Mouse (Mus musculus) regulatory T cell (primary cell): ENCODE measurements around the gene Enc1.

Source experiments
- in situ Hi-C: fragments of 300-600 bp; cut with MboI, MseI; formaldehyde crosslinking; loops from one replicate; pipeline ENCODE4 v1.15.1; 2025; ENCODE audit warnings: high pct_unique_total_duplicates

Enc1 gene

DNA sequence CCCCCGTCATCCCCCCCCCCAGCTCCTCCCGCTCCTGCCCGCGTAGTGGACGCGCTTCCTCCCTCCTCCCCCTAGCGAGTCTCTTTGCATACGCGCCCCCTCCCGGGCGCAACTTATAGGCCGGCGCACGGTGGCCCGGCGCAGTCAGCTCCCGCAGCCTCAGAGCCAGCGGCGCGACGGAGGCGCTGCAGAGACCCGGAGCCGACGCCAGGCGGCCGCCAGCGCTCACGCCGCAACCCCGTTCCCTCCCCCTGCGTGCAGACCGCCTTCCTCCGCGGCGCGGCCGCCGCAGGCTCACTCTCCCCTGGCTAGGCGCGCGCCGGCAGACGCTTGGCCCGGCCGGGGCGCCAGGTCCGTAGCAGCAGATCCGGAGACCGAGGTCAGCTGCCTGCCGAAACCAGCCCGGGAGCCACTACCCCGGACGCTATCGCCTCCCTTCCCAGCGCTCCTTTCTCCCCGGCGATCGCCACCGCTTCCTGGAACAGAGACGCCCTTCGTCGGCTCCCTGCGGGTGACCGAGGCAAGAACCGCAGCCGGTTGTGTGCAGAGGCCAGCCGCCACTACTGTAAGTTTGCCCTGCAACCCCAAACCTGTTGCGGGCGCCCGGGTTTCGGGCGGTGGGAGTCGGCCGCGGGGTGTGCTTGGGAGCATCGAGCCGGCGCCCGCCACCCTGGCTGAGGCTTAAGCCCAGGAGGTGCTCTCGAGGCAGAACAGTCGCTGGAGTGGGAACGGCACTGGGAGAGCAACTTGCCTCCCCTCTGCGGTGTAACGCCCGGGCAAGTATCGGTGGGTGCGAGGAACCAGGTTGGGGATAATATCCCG is at the start of gene Enc1:
Gene Enc1, plus strand, starts transcription at position 141 of the 822 bp plus-strand sequence.
- in situ Hi-C loops: loop anchor here (10.0 kb wide), 2 partner anchors 204 to 444 kb away; no protein-coding TSS in a partner anchor

DNA sequence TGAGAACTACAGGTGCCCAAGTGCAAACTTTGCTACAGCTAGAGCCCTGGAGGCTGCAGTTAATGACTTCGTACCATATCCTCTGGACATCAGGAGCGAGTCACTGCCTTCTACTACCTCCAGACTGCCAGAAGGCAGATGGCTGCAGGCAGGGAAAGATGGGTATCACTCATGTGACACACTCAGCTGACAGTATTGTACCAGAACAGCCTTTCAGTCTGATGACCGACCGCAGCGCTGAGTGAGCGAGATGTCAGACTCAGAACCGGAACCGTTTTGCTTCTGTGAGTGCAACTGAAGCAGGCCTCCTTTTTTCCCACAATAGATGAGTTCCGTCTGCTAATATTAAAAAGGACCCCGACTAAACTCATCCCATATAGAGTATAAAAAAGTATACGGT is 48.3 kb upstream of the Enc1 start:
- in situ Hi-C loops: no loop called here

DNA sequence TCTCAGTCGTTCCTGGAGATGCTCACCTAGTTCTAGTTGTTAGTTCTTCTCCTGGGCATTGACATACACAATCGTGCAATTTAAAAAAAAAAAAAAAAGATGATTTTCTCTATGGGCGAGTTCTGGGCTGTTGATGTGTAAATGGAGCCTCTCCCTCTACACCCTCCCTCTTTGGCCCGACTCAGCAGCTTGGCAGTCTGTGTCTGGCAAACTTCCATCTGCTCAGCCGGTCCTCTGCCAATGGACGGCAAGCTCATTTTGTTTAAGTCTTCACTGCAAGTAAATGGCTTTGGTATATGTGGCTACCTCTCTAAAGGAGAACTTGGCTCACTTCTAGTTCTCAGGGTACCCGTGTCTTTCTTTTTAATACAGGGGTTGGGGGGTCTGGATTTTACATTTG is 47.5 kb upstream of the Enc1 start:
- in situ Hi-C loops: no loop called here

DNA sequence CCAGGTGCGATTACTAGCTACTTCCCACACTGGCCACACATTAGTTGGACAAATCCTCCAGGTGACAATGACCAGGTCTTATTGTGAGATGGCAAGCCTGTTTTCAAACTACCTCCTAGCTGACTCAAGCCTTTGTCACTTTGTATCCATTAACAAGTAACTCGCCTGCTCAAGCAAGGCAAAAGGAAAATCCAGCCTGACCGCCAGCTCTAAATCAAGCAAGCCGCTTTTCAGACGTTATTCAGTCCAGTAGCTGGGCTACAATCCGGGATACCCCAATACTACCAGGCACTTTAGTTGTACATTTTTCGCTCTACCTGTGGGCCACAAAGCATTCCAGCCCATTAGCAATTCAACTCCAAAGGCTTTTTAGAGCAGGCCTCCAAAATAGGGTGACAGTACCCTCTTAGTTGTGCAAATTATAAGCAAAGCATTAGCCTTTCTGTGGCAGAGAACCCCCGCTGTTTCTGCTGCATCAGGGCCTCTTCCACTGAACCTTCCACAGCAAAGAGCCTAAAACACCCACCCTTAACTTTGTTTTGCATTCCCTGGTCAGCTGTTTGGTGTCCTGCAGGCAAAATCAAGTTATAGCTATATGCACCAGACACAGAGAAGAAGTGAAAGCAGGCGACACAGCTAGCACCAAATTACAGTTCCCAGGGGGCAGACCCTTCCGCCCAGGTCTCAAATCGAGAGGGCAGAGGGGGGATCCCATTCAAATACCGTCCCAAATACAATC is 44.5 kb upstream of the Enc1 start:
- in situ Hi-C loops: no loop called here

DNA sequence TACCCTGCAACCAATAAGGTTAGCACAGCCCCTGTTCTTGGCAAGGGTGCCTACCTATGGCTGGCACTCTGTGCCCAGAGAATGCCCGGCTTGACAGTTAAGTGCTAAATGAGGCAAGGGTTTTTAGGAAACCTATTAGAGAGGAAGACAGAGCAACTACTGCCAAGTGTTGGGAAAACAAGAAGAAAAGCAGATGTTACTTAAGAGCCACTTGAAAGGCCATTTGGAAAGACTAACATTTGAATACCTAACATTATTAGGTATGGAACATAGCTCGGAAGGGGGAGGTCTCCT is 44.0 kb upstream of the Enc1 start:
- in situ Hi-C loops: no loop called here

DNA sequence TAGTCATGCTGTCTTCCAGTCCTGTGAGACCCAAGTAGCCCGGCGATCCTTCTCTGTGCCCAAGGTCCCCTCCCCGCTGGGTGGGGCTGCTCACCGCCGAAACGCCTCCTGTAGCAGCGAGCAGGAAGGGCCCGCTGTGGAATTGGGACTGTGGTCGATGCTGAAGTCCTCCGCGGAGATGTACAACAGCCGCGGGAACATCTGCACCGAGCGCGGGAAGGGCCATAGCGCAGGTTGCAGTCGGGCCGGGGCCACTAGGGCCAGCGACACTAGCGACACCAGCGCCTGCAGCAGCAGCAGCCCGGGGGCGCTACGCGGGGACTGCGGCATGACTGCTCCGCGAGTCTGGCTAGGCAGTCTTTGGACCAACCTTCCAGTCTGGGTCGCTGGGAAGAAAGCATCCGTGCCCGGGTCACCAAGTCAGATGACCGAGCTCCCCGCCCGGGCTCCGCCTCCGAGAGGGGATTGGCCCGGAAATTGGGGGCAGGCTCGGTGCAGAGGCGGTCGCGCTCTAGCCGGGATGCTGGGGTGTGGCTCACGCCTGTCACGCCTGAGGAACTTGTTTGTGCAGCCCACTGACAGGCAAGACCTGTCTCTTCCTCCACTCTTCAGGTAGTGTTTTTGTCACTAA is 42.9 kb upstream of the Enc1 start, which contains the start of gene Hexb:
Gene Hexb, minus strand, starts transcription at position 426 of the 631 bp plus-strand sequence.
- in situ Hi-C loops: no loop called here

DNA sequence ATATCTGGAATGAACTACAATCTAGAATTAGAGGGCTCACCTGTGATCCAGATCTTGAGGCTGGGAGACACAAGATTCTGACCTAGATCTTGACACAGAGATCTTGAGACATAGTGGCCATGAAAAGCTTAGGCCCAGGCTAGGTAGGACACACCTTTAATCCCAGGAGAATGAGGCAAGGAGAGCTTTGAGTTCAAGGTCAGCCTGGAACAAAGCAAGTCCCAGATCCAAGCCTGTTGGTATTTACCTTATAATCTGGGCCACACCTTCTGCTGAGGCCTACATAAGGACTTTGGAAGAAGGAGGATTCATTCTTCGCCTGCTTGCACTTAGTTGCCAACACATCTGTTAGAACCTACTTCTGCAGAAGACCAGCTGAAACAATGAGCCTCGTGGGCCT is 41.8 kb upstream of the Enc1 start:
- in situ Hi-C loops: no loop called here

DNA sequence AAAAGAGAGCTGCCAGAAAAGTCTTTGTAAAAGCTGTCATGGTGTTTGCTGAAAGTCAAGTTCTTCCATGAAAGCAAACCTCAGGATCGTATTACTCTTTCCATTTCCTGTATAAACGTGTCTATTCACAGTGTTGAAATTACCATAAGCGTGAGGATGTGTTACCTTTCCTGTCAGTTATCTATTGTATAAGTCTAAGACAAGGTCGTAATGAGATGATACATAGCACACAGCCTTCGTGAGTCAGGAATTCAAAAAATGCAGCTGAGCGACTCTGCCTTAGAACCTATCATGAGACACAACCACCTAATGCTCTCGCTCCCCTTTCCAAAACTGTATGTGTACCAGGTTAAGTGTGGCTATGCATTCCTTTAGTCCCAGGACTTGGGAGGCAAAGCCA is 39.8 kb upstream of the Enc1 start:
- in situ Hi-C loops: no loop called here

DNA sequence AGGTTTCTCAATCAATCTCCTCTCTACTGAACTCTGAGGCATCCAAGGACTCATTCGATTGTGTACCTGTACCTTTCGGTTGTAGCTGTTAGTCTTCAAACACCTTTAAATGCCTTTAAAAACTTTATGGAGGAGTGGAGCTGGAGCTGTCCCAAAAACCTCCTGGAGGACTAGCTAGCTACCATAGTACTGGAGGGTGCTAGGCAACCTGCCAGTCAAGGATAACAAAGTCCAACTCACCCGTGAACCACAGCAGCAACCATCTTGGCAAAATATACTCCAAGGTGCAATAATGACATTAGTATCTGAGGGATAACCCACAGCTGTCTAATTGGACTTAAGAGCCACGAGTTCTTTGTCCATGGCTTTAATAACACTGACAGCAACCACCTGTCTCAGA is 39.0 kb upstream of the Enc1 start:
- in situ Hi-C loops: no loop called here

DNA sequence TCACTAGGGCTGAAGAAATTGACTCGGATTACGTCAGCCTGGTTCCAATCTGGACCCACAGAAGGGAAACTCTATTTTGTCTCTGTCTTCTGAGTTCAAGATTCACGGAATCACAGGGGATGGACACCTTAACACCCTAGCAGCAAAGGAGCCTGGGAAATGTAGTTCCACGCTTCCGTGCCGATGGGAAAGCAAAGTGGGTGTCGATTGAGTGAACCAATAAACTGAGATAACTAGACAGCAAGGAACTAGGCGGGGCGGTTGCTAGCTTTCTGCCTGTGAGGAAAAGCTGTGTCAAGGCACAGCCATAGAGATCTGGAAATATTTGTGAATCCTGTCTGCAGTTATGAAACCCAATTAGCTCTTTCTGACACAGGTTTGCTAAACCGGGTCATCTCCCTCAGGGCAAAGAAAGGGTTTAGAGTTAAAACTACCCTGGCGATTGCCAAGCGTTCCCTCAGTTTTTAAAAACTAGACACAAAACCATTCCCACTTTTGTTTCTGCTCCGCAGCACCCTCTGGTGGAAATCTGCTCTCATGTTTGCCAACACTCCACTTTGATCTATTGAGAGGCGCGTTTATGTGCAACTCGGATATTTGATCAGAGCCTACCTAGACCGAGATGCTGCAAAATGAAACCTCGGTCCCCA is 35.7 kb upstream of the Enc1 start:
- in situ Hi-C loops: no loop called here

DNA sequence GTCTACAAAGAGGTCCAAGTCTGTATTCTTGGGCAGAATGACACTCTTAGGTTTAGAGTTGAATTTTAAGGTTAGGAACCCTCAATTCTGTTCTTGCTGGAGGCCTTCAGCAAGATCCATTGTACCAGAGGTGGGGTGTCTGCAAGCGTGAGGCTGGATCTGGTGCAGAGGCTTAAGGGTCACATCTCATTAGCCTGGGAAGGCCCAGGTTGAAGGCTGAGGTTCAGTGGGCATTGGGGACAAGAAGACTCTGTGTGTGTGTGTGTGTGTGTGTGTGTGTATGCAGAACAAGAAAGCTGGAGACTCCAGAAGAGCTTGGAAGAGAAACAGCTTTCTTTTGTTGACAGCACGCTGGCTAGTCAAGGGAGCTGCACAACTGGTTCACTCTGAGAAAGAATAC is 34.9 kb upstream of the Enc1 start:
- in situ Hi-C loops: no loop called here

DNA sequence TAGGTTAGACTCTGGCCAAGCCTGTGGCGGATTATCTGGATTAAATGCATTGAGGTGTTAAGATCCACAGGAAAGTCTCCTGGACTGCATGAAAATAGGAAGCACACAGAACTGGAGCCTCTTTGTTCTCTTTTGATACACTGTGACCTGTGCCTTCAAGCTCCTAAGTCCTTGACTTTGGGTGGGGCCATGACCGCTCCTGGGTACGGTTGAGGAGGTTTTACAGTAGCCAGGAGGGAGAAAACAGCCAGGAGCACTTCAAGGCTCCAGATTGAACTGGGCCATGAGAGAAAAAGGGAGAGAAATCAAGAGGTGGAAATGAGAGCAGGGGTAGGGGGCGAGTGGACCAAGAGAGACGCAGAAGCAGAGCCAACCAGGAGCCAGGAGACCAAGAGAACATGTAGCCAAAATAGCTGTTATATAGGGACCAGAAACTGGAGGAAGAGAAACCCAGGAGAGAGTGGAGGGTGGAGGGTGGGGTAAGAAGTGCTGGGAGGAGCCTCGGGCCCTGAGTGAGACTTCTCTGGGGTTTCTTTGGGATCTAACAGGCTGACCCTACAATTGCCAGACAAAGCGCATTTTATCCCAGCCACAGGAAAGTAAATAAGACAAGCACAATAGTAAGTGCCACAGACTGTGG is 33.3 kb upstream of the Enc1 start:
- in situ Hi-C loops: no loop called here

DNA sequence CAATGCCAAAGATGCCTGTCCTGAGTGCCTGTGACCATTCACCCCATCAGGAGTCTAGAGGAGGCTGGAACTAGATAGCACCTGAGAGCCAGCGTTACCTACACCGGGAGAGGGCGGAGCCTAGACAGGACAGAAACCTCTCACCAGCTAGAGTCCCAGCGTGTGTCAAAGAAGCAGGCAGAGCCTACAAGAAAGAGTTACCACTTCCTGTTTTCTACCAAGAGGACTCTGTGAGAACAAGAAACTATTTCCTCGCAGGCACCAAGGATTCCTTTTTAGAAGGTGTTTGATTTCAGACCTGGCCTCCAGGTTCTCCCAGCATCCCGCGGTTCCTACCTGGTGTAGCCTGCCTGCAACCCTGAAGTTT is 32.8 kb upstream of the Enc1 start:
- in situ Hi-C loops: no loop called here

DNA sequence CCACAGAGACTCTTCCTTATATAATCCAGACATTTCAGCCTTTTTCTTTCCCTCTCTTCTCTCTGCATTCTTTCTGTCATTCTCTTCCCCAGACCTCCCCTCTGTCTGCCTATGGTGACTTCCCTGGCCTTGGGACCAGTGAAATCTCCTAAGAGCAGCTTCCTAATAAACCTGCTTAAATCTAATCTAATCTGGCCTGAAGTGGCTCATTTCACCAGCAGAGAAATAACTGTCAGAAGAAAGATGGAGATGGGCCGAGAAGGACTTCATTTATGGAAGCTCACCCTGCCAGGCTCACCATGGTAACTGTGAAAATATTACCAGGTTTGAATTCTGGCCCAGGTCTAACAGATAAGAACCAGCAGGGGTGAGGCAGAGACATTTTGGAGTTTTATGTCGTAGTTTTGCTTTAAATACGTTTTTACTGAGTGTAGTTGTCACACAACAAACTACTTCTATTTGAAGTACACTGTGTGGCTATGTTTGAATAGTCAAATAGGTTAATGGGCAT is 32.4 kb upstream of the Enc1 start:
- in situ Hi-C loops: no loop called here

DNA sequence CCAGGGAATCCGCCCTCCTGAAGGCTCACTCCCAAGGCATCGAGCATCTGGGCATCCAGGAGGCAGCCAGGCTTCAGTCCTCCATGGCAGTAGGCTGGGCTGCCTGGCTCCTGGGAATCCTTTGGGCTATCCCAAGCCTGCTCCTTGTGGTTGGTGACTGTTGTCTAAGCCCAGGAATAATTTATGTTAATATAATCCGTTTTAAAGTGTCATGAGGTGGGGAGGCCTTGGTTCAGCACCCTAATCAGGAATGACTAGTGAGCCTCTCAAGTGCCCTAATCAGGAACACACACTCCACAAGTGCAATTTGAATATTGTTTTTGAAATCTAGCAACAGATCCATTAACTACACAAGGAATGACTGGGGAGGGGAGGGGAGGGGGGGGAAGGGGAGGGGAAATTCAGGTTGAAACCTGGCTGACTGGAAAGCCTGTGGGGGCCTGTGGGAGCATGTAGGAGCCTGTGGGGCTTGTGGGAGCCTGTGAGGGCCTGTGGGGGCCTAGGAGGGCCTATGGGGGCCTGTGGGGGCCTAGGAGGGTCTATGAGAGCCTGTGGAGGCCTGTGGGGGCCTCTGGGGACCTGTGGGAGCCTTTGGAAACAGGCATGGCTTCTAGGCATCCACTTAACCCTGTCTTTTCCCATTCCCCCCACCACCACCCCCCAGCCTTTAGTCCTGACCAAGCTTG is 26.2 kb upstream of the Enc1 start:
- in situ Hi-C loops: no loop called here

DNA sequence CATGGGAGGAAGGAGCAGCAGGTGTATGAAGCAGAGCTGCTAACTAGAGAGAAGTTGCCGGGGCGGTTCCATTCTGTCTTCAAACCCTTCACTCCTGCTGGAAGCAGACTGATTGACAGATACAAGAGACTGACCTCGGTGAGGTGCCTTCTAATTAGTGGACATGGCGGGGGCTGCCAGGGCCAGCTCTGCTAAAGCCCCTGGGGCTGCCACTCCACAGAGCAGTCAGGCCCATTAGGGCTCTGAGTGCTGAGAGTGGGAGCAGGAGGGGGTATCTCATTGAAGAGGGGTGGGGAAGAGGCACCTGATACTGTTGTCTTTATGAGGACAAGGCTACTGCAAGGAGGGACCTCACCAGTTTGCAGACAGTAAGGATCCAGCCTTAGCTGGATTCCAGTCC is 25.3 kb upstream of the Enc1 start:
- in situ Hi-C loops: no loop called here

DNA sequence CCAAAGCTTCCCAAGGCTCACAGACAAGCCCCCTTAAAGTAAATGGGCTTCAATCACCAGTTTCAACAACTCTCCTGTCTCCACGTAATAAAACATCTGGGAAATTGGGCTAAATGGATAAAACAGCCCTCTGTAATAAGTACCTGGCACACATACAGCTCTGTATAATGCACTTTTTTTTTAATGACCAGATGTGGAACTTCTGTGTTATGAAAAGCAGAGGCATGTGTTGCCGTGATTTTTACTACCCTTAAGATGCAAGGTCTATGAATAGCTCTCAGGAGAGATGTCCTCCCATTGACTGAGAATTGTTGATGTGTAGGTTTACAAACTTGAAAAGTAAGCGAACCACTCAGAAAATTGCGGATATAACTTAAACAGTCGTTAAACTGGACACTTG is 24.7 kb upstream of the Enc1 start:
- in situ Hi-C loops: no loop called here

DNA sequence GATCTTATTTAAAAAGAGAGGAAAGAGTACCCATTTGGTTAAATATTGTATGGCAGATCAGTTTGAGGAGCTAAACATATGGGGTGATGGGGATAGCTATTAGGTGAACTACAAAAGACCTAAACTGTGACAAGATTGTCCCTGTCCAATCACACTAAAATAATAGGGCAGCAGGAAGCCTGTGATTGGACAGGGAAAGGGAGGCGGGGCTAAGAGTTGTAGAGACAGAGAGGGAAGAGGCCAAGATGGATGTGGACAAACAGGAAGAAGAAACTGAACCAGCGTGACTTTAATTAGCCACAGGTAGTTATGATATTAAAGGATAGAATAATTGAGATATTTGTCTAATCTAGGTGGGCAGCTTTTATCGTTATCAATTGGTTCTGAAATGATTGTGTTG is 20.9 kb upstream of the Enc1 start:
- in situ Hi-C loops: no loop called here

DNA sequence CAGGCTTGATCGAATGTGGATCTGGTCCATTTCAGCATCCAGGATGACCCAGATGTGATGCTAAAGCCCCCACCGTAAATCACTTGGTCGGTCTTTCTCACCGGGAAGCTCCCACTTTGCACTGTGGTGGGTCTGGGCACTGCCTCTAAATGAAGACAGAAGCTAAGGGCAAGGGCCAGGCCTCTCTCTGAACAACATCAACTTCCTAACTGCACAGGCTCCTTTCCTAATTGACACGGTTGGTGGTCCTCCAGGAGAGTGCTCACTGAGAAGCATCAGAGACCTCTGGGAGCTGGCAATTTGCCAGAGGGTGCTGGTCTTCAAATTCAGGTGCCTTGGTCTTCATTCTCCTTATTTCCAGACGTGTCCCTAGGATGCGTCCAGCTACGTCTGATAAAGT is 17.0 kb upstream of the Enc1 start:
- in situ Hi-C loops: no loop called here

DNA sequence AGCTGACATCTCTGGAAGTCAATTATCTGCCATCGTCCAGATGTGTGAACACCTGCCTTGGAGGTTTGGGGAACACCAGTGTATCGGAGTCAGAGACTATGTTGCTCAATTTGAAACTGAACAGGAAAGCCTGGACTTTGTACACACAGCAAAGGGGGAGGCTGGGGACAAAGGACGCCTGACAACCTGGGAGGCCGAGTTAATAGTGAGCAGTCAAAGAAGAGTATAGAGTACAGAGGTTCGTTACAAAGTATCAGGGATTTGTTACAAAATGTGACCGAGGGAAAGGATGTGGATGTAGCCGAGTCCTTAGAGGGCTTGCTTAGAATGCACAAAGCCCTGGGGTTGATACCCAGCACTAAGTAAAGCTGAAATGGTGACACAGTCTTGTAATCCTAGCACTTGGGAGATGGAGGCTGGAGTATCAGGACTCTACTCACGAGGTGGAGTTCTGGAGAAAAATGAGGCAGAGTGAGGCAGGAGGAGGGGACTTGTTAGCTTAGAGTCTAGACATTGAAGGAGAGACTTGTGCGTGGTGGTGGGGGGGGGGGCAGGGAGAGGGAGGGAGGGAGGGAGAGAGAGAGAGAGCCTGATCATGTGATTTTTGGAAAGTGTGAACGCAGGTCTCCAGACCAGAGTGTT is 16.4 kb upstream of the Enc1 start:
- in situ Hi-C loops: no loop called here

DNA sequence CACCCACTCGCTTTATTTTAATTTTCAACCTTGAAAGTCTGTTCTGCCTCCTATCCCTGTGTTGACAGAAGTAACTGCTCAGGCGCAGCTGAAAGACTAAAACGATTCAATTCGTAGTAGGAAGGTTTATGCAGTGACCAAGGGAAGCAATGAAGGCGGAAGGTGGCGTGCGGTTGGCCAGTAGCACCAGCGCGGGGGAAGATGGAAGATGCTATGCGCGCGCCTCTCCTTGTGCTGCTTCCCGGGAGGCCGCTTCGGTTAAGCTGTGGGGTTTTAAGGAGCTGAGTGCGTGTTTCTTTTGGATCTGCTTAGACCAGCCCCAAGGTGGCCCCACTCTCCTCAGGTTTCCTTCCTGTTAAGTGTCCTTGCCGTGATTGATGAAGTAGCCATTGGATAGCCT is 15.8 kb upstream of the Enc1 start:
- in situ Hi-C loops: loop anchor here (5.0 kb wide), 1 partner anchor 367 kb away; no protein-coding TSS in a partner anchor
